Mouse (Mus musculus): ENCODE measurements around the gene Tmem92. TPM values are rescaled to one million over a fixed set of nuclear protein-coding genes. Genes with fewer than 3 reads are reported as not detected.

The Tmem92 gene
- total and polyA plus RNA-seq, 2 experiments from 2014 or later: not detected

DNA sequence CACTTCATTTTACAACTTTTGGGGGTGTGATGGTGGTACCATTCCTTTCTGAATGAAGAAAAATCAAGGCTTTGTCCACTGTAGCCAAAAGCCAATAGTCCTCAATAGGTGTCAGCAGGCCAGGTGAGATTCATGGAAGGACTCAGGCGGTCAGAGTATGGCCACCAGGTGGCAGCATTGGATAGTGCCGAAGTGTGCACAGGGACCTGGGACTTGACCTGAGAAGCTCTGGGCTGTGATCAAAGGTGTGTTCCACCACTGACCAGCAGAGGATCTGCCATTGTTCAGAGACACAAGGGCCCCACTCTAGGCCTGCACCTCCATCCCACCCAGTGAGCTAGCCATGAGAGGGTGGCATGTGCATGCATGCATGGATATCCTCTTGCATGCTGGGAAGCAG lies 2.7 kb upstream of the Tmem92 start:
- WGBS: 10% methylated on average over 2 of the region's 2 CpGs
- ATAC-seq (ENCODE audit: insufficient read depth, low read depth) (peak; percentile 53; the same call in 1 of the 2 replicates), DNase-seq (ENCODE audit: low spot score) (peak; percentile 13)

GRCm38 (mm10) chr11:94774887-94775497 lies 7.5 kb downstream of the Tmem92 start:
- H3K9ac ChIP-seq (replicated peaks; ENCODE audit: low read depth, low read length): no peak overlapping the region
- WGBS: 74% methylated on average over 5 of the region's 5 CpGs
- no peaks in the 10 kb centered on the region for H3K9me3 ChIP-seq (replicated peaks; ENCODE audit: control insufficient read depth, low read length)
- no peaks in the 10 kb centered on the region for H3K4me1 ChIP-seq (ENCODE audit: control insufficient read depth, insufficient read depth)
- TF ChIP-seq CTCF (IDR thresholded peaks at IDR 0.05; ENCODE audit: low read depth): no peak
- no peak for TF ChIP-seq EP300 (IDR thresholded peaks at IDR 0.05; ENCODE audit: low read depth)
- no peak overlapping the region for H3K4me2 ChIP-seq (ENCODE audit: low read depth, low read length)
- H3K4me3 ChIP-seq (ENCODE audit: low read depth, low read length): no peak overlapping the region
- H3K27me3 ChIP-seq (ENCODE audit: control insufficient read depth, insufficient read depth, low read length): no peaks in the 10 kb centered on the region
- no peaks in the 10 kb centered on the region for H3K36me3 ChIP-seq (replicated peaks; ENCODE audit: control insufficient read depth, insufficient read depth, low read length)
- ATAC-seq (ENCODE audit: insufficient read depth, low read depth) (no peak), DNase-seq (ENCODE audit: low spot score) (no peak)
- H3K27ac ChIP-seq (ENCODE audit: low read depth): no peak overlapping the region

More for the DNA sequence above, 2.7 kb upstream of the Tmem92 start:
- H3K27me3 ChIP-seq (ENCODE audit: control insufficient read depth, insufficient read depth, low read length): 0 out of 2 replicates have a peak, but pooled peaks cover 3% of the 10 kb centered on the region
- H3K36me3 ChIP-seq (replicated peaks; ENCODE audit: control insufficient read depth, insufficient read depth, low read length): no peaks in the 10 kb centered on the region
- H3K4me2 ChIP-seq (ENCODE audit: low read depth, low read length): no peak overlapping the region
- no peaks in the 10 kb centered on the region for H3K9me3 ChIP-seq (replicated peaks; ENCODE audit: control insufficient read depth, low read length)
- no peaks in the 10 kb centered on the region for H3K4me1 ChIP-seq (ENCODE audit: control insufficient read depth, insufficient read depth)
- no peak overlapping the region for H3K9ac ChIP-seq (replicated peaks; ENCODE audit: low read depth, low read length)
- TF ChIP-seq CTCF (IDR thresholded peaks at IDR 0.05; ENCODE audit: low read depth): peak; percentile 84
- no peak for TF ChIP-seq EP300 (IDR thresholded peaks at IDR 0.05; ENCODE audit: low read depth)
- no peak overlapping the region for H3K4me3 ChIP-seq (ENCODE audit: low read depth, low read length)
- H3K27ac ChIP-seq (ENCODE audit: low read depth): no peak overlapping the region

- no peak overlapping the region for H3K27ac ChIP-seq (ENCODE audit: low read depth)
- no peaks in the 10 kb centered on the region for H3K36me3 ChIP-seq (replicated peaks; ENCODE audit: control insufficient read depth, insufficient read depth, low read length)
- no peaks in the 10 kb centered on the region for H3K27me3 ChIP-seq (ENCODE audit: control insufficient read depth, insufficient read depth, low read length)
- DNase-seq (ENCODE audit: low spot score) (no peak), ATAC-seq (ENCODE audit: insufficient read depth, low read depth) (no peak)
- no peaks in the 10 kb centered on the region for H3K9me3 ChIP-seq (replicated peaks; ENCODE audit: control insufficient read depth, low read length)
- TF ChIP-seq EP300 (IDR thresholded peaks at IDR 0.05; ENCODE audit: low read depth): no peak
- TF ChIP-seq CTCF (IDR thresholded peaks at IDR 0.05; ENCODE audit: low read depth): peak; percentile 26
- H3K4me1 ChIP-seq (ENCODE audit: control insufficient read depth, insufficient read depth): no peaks in the 10 kb centered on the region
- no peak overlapping the region for H3K4me2 ChIP-seq (ENCODE audit: low read depth, low read length)
- H3K4me3 ChIP-seq (ENCODE audit: low read depth, low read length): no peak overlapping the region
- H3K9ac ChIP-seq (replicated peaks; ENCODE audit: low read depth, low read length): no peak overlapping the region
- WGBS: 66% methylated on average over 1 of the region's 1 CpGs
These were observed 8.7 kb downstream of the Tmem92 start for GRCm38 (mm10) chr11:94773851-94774250.

DNA sequence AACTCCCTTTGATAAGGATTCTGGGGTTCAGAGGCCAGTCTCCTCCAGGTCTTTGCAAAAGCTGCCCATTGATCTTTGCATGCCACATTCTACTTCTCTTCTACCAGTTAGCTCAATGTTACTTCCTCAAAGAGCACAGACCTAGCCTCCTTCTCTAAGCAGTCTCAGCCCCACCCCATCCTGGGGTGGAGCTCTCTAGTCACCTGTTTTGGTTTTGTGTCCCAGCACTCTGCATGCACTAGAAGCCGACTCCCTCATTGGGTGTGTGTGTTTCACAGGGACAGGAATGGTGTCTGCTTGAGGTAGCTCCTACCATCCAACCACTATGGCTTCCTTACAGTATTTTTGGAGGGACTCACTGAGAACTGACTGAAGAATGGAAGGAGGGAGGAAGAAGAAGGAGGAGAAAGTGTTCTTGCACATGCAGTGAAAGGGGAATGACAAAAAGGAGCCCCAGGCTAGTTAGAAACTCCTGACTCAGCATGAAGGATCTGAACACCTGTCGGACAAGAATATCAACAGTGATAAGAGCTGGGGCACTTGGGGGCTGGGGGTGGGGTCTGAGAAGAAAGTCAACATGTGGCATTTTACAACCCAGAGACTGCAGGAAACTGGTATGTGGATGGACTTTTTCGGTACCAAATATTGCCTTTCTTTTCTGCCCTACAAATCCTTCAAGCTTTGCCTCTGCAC lies 10.0 kb downstream of the Tmem92 start:
- no peak overlapping the region for H3K9ac ChIP-seq (replicated peaks; ENCODE audit: low read depth, low read length)
- H3K27ac ChIP-seq (ENCODE audit: low read depth): no peak overlapping the region
- H3K4me3 ChIP-seq (ENCODE audit: low read depth, low read length): no peak overlapping the region
- H3K27me3 ChIP-seq (ENCODE audit: control insufficient read depth, insufficient read depth, low read length): no peaks in the 10 kb centered on the region
- H3K9me3 ChIP-seq (replicated peaks; ENCODE audit: control insufficient read depth, low read length): no peaks in the 10 kb centered on the region
- TF ChIP-seq EP300 (IDR thresholded peaks at IDR 0.05; ENCODE audit: low read depth): no peak
- TF ChIP-seq CTCF (IDR thresholded peaks at IDR 0.05; ENCODE audit: low read depth): no peak
- no peak for ATAC-seq (ENCODE audit: insufficient read depth, low read depth)
- H3K36me3 ChIP-seq (replicated peaks; ENCODE audit: control insufficient read depth, insufficient read depth, low read length): no peaks in the 10 kb centered on the region
- no peaks in the 10 kb centered on the region for H3K4me1 ChIP-seq (ENCODE audit: control insufficient read depth, insufficient read depth)
- DNase-seq (ENCODE audit: low spot score): no peak
- 55% methylated on average over 3 of the region's 3 CpGs for WGBS
- H3K4me2 ChIP-seq (ENCODE audit: low read depth, low read length): no peak overlapping the region

- no peak overlapping the region for H3K27ac ChIP-seq (ENCODE audit: low read depth)
- H3K27me3 ChIP-seq (ENCODE audit: control insufficient read depth, insufficient read depth, low read length): no peaks in the 10 kb centered on the region
- H3K4me3 ChIP-seq (ENCODE audit: low read depth, low read length): no peak overlapping the region
- H3K9ac ChIP-seq (replicated peaks; ENCODE audit: low read depth, low read length): no peak overlapping the region
- WGBS: 88% methylated on average over 2 of the region's 2 CpGs
- no peaks in the 10 kb centered on the region for H3K36me3 ChIP-seq (replicated peaks; ENCODE audit: control insufficient read depth, insufficient read depth, low read length)
- DNase-seq (ENCODE audit: low spot score) (no peak), ATAC-seq (ENCODE audit: insufficient read depth, low read depth) (no peak)
- TF ChIP-seq EP300 (IDR thresholded peaks at IDR 0.05; ENCODE audit: low read depth): no peak
- H3K4me2 ChIP-seq (ENCODE audit: low read depth, low read length): no peak overlapping the region
- no peaks in the 10 kb centered on the region for H3K4me1 ChIP-seq (ENCODE audit: control insufficient read depth, insufficient read depth)
- H3K9me3 ChIP-seq (replicated peaks; ENCODE audit: control insufficient read depth, low read length): 0 out of 2 replicates have a peak, but pooled peaks cover 3% of the 10 kb centered on the region
These were observed 15.3 kb downstream of the Tmem92 start for GRCm38 (mm10) chr11:94767241-94767640.

All from heart, postnatal 0 days (tissue).